Mouse (Mus musculus): ENCODE measurements around the gene Ear1. TPM values are rescaled to one million over a fixed set of nuclear protein-coding genes. Genes with fewer than 3 reads are reported as not detected.
A peak's percentile ranks its signal among the peaks of the same experiment; 100 is the strongest.
"Not testable (repeated sequence)": the region's sequence is repeated elsewhere in the genome, so short reads cannot be mapped to it uniquely, and the experiment has no call there.

Gene Ear1
- polyA plus RNA-seq, 1 experiment from 2014 or later: not detected

- DNase-seq (ENCODE audit: low spot score); H3K9me3 ChIP-seq (replicated peaks; ENCODE audit: low read length); ATAC-seq (replicated peaks; ENCODE audit: low FRiP score, low read depth); H3K27ac ChIP-seq; H3K36me3 ChIP-seq (ENCODE audit: insufficient read depth, low read length); H3K4me1 ChIP-seq (replicated peaks; ENCODE audit: insufficient read depth, low read length); H3K4me2 ChIP-seq (ENCODE audit: low read length); H3K27me3 ChIP-seq (ENCODE audit: insufficient read depth, low read length); H3K9ac ChIP-seq (ENCODE audit: low read depth, low read length); H3K4me3 ChIP-seq (replicated peaks; ENCODE audit: low read depth, low read length): not testable (repeated sequence)
- 21% methylated on average over 1 of the region's 2 CpGs for WGBS
These were observed 2.5 kb upstream of the Ear1 start for GRCm38 (mm10) chr14:43877789-43878188.

- not testable (repeated sequence) for H3K27ac ChIP-seq; DNase-seq (ENCODE audit: low spot score); H3K4me2 ChIP-seq (ENCODE audit: low read length); H3K27me3 ChIP-seq (ENCODE audit: insufficient read depth, low read length); H3K36me3 ChIP-seq (ENCODE audit: insufficient read depth, low read length); ATAC-seq (replicated peaks; ENCODE audit: low FRiP score, low read depth); H3K9ac ChIP-seq (ENCODE audit: low read depth, low read length); H3K4me1 ChIP-seq (replicated peaks; ENCODE audit: insufficient read depth, low read length); H3K9me3 ChIP-seq (replicated peaks; ENCODE audit: low read length); H3K4me3 ChIP-seq (replicated peaks; ENCODE audit: low read depth, low read length)
- 89% methylated on average over 3 of the region's 3 CpGs for WGBS
These were observed 455 bp downstream of the Ear1 start for GRCm38 (mm10) chr14:43874862-43875261.

- not testable (repeated sequence) for H3K27ac ChIP-seq
- DNase-seq (ENCODE audit: low spot score): peak; percentile 9
These were observed 14.8 kb downstream of the Ear1 start for GRCm38 (mm10) chr14:43860522-43860921.

GRCm38 (mm10) chr14:43859465-43859864 is 15.9 kb downstream of the Ear1 start:
- 58% methylated on average over 4 of the region's 6 CpGs for WGBS
- not testable (repeated sequence) for ATAC-seq (replicated peaks; ENCODE audit: low FRiP score, low read depth); H3K9me3 ChIP-seq (replicated peaks; ENCODE audit: low read length)

More at GRCm38 (mm10) chr14:43860522-43860921, 14.8 kb downstream of the Ear1 start:
- not testable (repeated sequence) for ATAC-seq (replicated peaks; ENCODE audit: low FRiP score, low read depth); H3K9ac ChIP-seq (ENCODE audit: low read depth, low read length); H3K9me3 ChIP-seq (replicated peaks; ENCODE audit: low read length); H3K4me3 ChIP-seq (replicated peaks; ENCODE audit: low read depth, low read length); H3K36me3 ChIP-seq (ENCODE audit: insufficient read depth, low read length); H3K4me1 ChIP-seq (replicated peaks; ENCODE audit: insufficient read depth, low read length); H3K4me2 ChIP-seq (ENCODE audit: low read length); H3K27me3 ChIP-seq (ENCODE audit: insufficient read depth, low read length)
- TF ChIP-seq CTCF (IDR thresholded peaks at IDR 0.05; ENCODE audit: low read depth): peak; percentile 64
- WGBS: 16% methylated on average over 2 of the region's 2 CpGs

GRCm38 (mm10) chr14:43843949-43844573 is 31.3 kb downstream of the Ear1 start:
- not testable (repeated sequence) for DNase-seq (ENCODE audit: low spot score); H3K4me3 ChIP-seq (replicated peaks; ENCODE audit: low read depth, low read length); H3K36me3 ChIP-seq (ENCODE audit: insufficient read depth, low read length); H3K4me1 ChIP-seq (replicated peaks; ENCODE audit: insufficient read depth, low read length); H3K27me3 ChIP-seq (ENCODE audit: insufficient read depth, low read length); H3K27ac ChIP-seq; H3K4me2 ChIP-seq (ENCODE audit: low read length); H3K9ac ChIP-seq (ENCODE audit: low read depth, low read length); H3K9me3 ChIP-seq (replicated peaks; ENCODE audit: low read length); ATAC-seq (replicated peaks; ENCODE audit: low FRiP score, low read depth)
- WGBS: 79% methylated on average over 4 of the region's 4 CpGs

More at GRCm38 (mm10) chr14:43859465-43859864, 15.9 kb downstream of the Ear1 start:
- H3K27ac ChIP-seq; H3K9ac ChIP-seq (ENCODE audit: low read depth, low read length); H3K4me3 ChIP-seq (replicated peaks; ENCODE audit: low read depth, low read length); H3K36me3 ChIP-seq (ENCODE audit: insufficient read depth, low read length); H3K4me2 ChIP-seq (ENCODE audit: low read length); H3K4me1 ChIP-seq (replicated peaks; ENCODE audit: insufficient read depth, low read length); DNase-seq (ENCODE audit: low spot score); H3K27me3 ChIP-seq (ENCODE audit: insufficient read depth, low read length): not testable (repeated sequence)

- not testable (repeated sequence) for ATAC-seq (replicated peaks; ENCODE audit: low FRiP score, low read depth); H3K9ac ChIP-seq (ENCODE audit: low read depth, low read length); H3K9me3 ChIP-seq (replicated peaks; ENCODE audit: low read length); H3K27ac ChIP-seq; H3K27me3 ChIP-seq (ENCODE audit: insufficient read depth, low read length); H3K4me2 ChIP-seq (ENCODE audit: low read length); H3K4me3 ChIP-seq (replicated peaks; ENCODE audit: low read depth, low read length); H3K4me1 ChIP-seq (replicated peaks; ENCODE audit: insufficient read depth, low read length); H3K36me3 ChIP-seq (ENCODE audit: insufficient read depth, low read length); DNase-seq (ENCODE audit: low spot score)
- WGBS: no CpG with 5 or more reads among the region's 1 CpGs
These were observed 34.3 kb downstream of the Ear1 start for GRCm38 (mm10) chr14:43840976-43841375.

GRCm38 (mm10) chr14:43835366-43835765 is 40.0 kb downstream of the Ear1 start:
- H3K9ac ChIP-seq (ENCODE audit: low read depth, low read length); H3K4me2 ChIP-seq (ENCODE audit: low read length); H3K4me3 ChIP-seq (replicated peaks; ENCODE audit: low read depth, low read length); DNase-seq (ENCODE audit: low spot score); H3K9me3 ChIP-seq (replicated peaks; ENCODE audit: low read length); H3K4me1 ChIP-seq (replicated peaks; ENCODE audit: insufficient read depth, low read length); H3K36me3 ChIP-seq (ENCODE audit: insufficient read depth, low read length); ATAC-seq (replicated peaks; ENCODE audit: low FRiP score, low read depth); H3K27me3 ChIP-seq (ENCODE audit: insufficient read depth, low read length); H3K27ac ChIP-seq: not testable (repeated sequence)
- 61% methylated on average over 2 of the region's 2 CpGs for WGBS

GRCm38 (mm10) chr14:43830385-43830784 is 44.9 kb downstream of the Ear1 start:
- not testable (repeated sequence) for H3K9ac ChIP-seq (ENCODE audit: low read depth, low read length); H3K27ac ChIP-seq; H3K4me3 ChIP-seq (replicated peaks; ENCODE audit: low read depth, low read length); ATAC-seq (replicated peaks; ENCODE audit: low FRiP score, low read depth); H3K4me1 ChIP-seq (replicated peaks; ENCODE audit: insufficient read depth, low read length); H3K36me3 ChIP-seq (ENCODE audit: insufficient read depth, low read length); H3K27me3 ChIP-seq (ENCODE audit: insufficient read depth, low read length); H3K4me2 ChIP-seq (ENCODE audit: low read length); DNase-seq (ENCODE audit: low spot score); H3K9me3 ChIP-seq (replicated peaks; ENCODE audit: low read length)
- 52% methylated on average over 1 of the region's 1 CpGs for WGBS

- H3K9ac ChIP-seq (ENCODE audit: low read depth, low read length); H3K27me3 ChIP-seq (ENCODE audit: insufficient read depth, low read length); H3K27ac ChIP-seq; H3K4me1 ChIP-seq (replicated peaks; ENCODE audit: insufficient read depth, low read length); H3K4me3 ChIP-seq (replicated peaks; ENCODE audit: low read depth, low read length); H3K9me3 ChIP-seq (replicated peaks; ENCODE audit: low read length); H3K36me3 ChIP-seq (ENCODE audit: insufficient read depth, low read length); ATAC-seq (replicated peaks; ENCODE audit: low FRiP score, low read depth); DNase-seq (ENCODE audit: low spot score); H3K4me2 ChIP-seq (ENCODE audit: low read length): not testable (repeated sequence)
- WGBS: 83% methylated on average over 6 of the region's 6 CpGs
These were observed 51.1 kb downstream of the Ear1 start for GRCm38 (mm10) chr14:43824176-43824575.
